Mouse (Mus musculus): ENCODE data around the gene Dock3. TPM values are rescaled to one million over a fixed set of nuclear protein-coding genes. Genes with fewer than 3 reads are reported as not detected.
A peak's percentile ranks its signal among the peaks of the same experiment; 100 is the strongest.

Gene Dock3
- polyA plus RNA-seq, 1 experiment: not detected

DNA sequence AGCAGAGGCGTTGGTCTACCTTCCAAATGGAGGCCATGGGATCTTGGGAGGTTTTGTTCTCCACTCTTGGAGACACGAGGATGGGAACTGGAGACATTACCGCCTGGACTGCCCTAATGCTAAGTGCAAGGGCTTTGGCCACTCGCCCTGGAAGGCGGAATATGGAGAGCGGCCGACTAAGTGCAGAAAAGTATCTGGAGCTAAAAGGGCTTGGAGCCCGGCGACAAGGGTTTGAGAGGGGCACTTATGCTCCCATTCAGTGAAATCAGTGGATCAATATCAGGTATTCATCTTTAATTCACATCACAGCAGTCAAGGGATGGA lies 339.2 kb downstream of the Dock3 start:
- TF ChIP-seq CTCF (IDR thresholded peaks at IDR 0.05; ENCODE audit: low read depth, low read length) (no peak), POLR2A (IDR thresholded peaks at IDR 0.05; ENCODE audit: borderline replicate concordance, low read depth, low read length) (no peak)
- H3K4me3 ChIP-seq (ENCODE audit: insufficient read depth, low read length): peak overlapping the region; percentile 75
- H3K4me1 ChIP-seq (ENCODE audit: control insufficient read depth, insufficient read depth, low read length): peaks cover 29% of the 10 kb centered on the region
- H3K27ac ChIP-seq (ENCODE audit: insufficient read depth, low read depth, low read length): peak overlapping the region; percentile 83

- peak within 1 kb of the TSS; percentile 83 for H3K27ac ChIP-seq (ENCODE audit: insufficient read depth, low read depth, low read length)
- H3K4me1 ChIP-seq (ENCODE audit: control insufficient read depth, insufficient read depth, low read length): peaks cover 30% of the 10 kb centered on the region
- H3K4me3 ChIP-seq (ENCODE audit: insufficient read depth, low read length): peak within 1 kb of the TSS; percentile 75
- TF ChIP-seq CTCF (IDR thresholded peaks at IDR 0.05; ENCODE audit: low read depth, low read length) (no peak), POLR2A (IDR thresholded peaks at IDR 0.05; ENCODE audit: borderline replicate concordance, low read depth, low read length) (peak; percentile 84; the same call in 1 of the 2 replicates)
These were observed 339.7 kb downstream of the Dock3 start, which contains the start of gene Manf for GRCm38 (mm10) chr9:106891829-106892551. Manf (minus strand) TSS chr9:106891979.

- no peak for TF ChIP-seq POLR2A (IDR thresholded peaks at IDR 0.05; ENCODE audit: borderline replicate concordance, low read depth, low read length)
- TF ChIP-seq CTCF (IDR thresholded peaks at IDR 0.05; ENCODE audit: low read depth, low read length): no peak
- peaks cover 30% of the 10 kb centered on the region for H3K4me1 ChIP-seq (ENCODE audit: control insufficient read depth, insufficient read depth, low read length)
- H3K4me3 ChIP-seq (ENCODE audit: insufficient read depth, low read length): peak overlapping the region; percentile 74
- peak overlapping the region; percentile 55 for H3K27ac ChIP-seq (ENCODE audit: insufficient read depth, low read depth, low read length)
These were observed 340.4 kb downstream of the Dock3 start for GRCm38 (mm10) chr9:106891341-106891741.

DNA sequence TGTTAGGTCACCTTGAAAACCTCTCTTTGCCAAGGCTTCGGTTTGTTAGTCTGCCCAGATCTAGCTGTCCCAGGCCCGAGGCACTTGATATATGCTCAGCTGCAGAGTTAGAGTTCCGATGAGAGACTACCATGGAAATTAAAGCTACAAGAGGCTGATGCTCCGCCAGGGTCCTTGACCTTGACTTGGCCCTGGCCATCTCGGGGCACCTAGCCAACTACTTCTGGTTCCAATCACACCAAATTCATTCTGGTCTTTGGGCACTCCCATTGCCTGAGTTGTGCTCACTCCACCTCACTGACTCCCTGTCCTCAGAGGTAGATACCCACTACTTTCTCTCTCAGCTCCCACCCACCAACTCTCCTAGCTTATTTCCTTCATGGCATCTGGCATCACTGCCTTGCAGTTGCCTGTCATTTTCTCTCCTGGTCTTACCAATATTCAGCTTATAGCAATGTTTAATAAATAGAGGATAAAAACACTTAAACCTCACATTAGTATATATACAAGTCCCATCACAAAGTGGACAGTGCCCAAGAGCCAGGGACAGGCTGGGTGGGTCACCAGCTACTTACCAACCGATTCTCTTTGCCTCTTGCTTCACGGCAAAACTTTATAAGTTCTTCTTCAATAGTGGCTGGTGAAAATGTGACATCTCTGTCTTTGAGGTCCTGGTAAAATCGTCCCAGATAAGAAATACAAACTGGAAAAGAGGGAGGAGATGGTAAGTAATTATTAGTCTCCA lies 341.0 kb downstream of the Dock3 start:
- Histone ChIP-seq H3K27ac (ENCODE audit: insufficient read depth, low read depth, low read length) (no peak overlapping the region), H3K4me1 (ENCODE audit: control insufficient read depth, insufficient read depth, low read length) (peaks cover 31% of the 10 kb centered on the region), H3K4me3 (ENCODE audit: insufficient read depth, low read length) (peak overlapping the region; percentile 74)
- no peak for TF ChIP-seq CTCF (IDR thresholded peaks at IDR 0.05; ENCODE audit: low read depth, low read length)
- TF ChIP-seq POLR2A (IDR thresholded peaks at IDR 0.05; ENCODE audit: borderline replicate concordance, low read depth, low read length): no peak

DNA sequence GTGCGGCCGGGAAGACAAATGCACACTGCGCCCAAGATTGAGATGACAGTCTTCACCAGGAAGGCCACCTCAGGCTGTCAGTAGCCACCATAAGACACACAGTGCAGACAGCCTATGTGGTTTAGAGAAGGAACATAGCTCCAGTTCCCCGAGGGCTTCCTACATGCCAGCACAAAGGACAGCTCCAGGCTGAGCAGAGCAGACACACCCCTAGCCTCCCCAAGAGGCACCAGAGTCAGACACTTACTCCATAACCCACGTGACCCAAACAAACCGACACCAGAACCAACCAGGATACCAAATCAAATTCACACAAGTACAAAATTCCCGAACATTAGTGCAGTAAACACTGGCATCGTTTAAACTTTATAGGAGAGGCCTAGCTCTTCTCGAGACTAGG lies 342.4 kb downstream of the Dock3 start:
- Histone ChIP-seq H3K4me1 (ENCODE audit: control insufficient read depth, insufficient read depth, low read length) (peaks cover 34% of the 10 kb centered on the region), H3K4me3 (ENCODE audit: insufficient read depth, low read length) (no peak overlapping the region), H3K27ac (ENCODE audit: insufficient read depth, low read depth, low read length) (no peak overlapping the region)
- TF ChIP-seq CTCF (IDR thresholded peaks at IDR 0.05; ENCODE audit: low read depth, low read length) (no peak), POLR2A (IDR thresholded peaks at IDR 0.05; ENCODE audit: borderline replicate concordance, low read depth, low read length) (no peak)

DNA sequence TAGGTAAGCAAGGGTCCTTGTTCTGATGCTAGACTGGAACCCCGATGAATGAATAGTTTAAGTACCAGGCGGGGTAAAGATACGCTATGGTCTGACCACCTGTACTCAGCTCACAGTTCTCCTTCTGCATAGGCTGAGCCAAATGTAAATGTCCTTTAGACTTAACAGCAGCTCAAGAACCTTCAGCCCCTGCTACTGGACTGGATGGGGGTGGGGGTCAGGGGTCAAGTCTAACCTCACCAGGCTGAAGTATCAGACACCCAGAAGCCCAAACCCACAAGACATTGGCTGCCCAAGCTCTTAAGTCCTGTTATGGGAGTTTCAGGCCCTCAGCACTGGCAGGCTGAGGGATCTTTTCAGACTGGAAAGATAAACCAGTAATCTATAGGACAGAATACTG lies 343.4 kb downstream of the Dock3 start:
- Histone ChIP-seq H3K4me1 (ENCODE audit: control insufficient read depth, insufficient read depth, low read length) (peaks cover 36% of the 10 kb centered on the region), H3K27ac (ENCODE audit: insufficient read depth, low read depth, low read length) (no peak overlapping the region), H3K4me3 (ENCODE audit: insufficient read depth, low read length) (no peak overlapping the region)
- no peak for TF ChIP-seq POLR2A (IDR thresholded peaks at IDR 0.05; ENCODE audit: borderline replicate concordance, low read depth, low read length)
- no peak for TF ChIP-seq CTCF (IDR thresholded peaks at IDR 0.05; ENCODE audit: low read depth, low read length)

- Histone ChIP-seq H3K4me1 (ENCODE audit: control insufficient read depth, insufficient read depth, low read length) (peaks cover 46% of the 10 kb centered on the region), H3K27ac (ENCODE audit: insufficient read depth, low read depth, low read length) (peak within 1 kb of the TSS; percentile 45), H3K4me3 (ENCODE audit: insufficient read depth, low read length) (peak within 1 kb of the TSS; percentile 85)
- peak; percentile 74; the same call in 1 of the 2 replicates for TF ChIP-seq POLR2A (IDR thresholded peaks at IDR 0.05; ENCODE audit: borderline replicate concordance, low read depth, low read length)
- no peak; the same call in 1 of the 2 replicates for TF ChIP-seq CTCF (IDR thresholded peaks at IDR 0.05; ENCODE audit: low read depth, low read length)
These were observed 344.6 kb downstream of the Dock3 start, which contains the start of gene Rbm15b for GRCm38 (mm10) chr9:106886828-106887702. Rbm15b (minus strand) TSS chr9:106887428.

GRCm38 (mm10) chr9:106885901-106886731 lies 345.6 kb downstream of the Dock3 start:
- Histone ChIP-seq H3K4me1 (ENCODE audit: control insufficient read depth, insufficient read depth, low read length) (peaks cover 49% of the 10 kb centered on the region), H3K27ac (ENCODE audit: insufficient read depth, low read depth, low read length) (peak overlapping the region; percentile 45), H3K4me3 (ENCODE audit: insufficient read depth, low read length) (peak overlapping the region; percentile 85)
- TF ChIP-seq CTCF (IDR thresholded peaks at IDR 0.05; ENCODE audit: low read depth, low read length): no peak
- TF ChIP-seq POLR2A (IDR thresholded peaks at IDR 0.05; ENCODE audit: borderline replicate concordance, low read depth, low read length): no peak
